Comparison of ENCODE assay signal across 8 mouse cellular contexts in the genomic region with DNA sequence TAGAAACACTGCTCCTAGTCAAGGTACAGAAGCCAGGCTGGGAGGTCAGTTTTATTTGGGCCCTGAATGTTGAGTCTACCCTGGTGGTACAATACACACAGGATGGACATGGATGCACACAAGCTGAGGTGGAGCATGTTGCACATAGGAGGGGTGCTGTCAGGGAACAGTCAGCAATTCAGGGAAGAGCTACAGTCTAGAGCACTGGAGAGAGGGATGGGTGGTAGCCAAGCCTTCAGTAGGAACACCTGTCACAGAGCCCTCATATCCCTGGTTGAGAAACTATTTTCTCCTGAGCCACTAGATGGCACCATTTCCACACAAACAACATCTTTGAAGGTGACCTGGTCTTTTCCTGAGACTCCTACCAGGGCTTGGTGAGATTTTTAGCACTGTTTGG. TPM values are rescaled to one million over a fixed set of nuclear protein-coding genes. Genes with fewer than 3 reads are reported as not detected.
DNase-seq lines count a peak whose midpoint lies in the region; ATAC-seq and TF ChIP-seq lines count a peak whose summit lies in the region.
"Had no signal": no experiment of that assay in that cellular context is flagged by ENCODE, and none has a peak within 500 bp of the region (broad histone marks: within the 10 kb centered on the region; RNA-seq: fewer than 3 reads in every experiment).

No protein-coding gene starts in this region.

- ATAC-seq in midbrain, embryonic 15.5 days (replicated peaks): peak; percentile 70

- TF ChIP-seq CTCF in layer of hippocampus, adult 2 months (conservative IDR thresholded peaks at IDR 0.05): peak; percentile 90

- H3K9me3 ChIP-seq in midbrain, embryonic 15.5 days: no peaks in the 10 kb centered on the region
- H3K9me3 ChIP-seq: heart, embryonic 15.5 days had no signal

- no peak overlapping the region for H3K9ac ChIP-seq in midbrain, embryonic 15.5 days
- H3K9ac ChIP-seq: heart, embryonic 15.5 days had no signal

- no peak overlapping the region for H3K4me3 ChIP-seq in layer of hippocampus, adult 2 months
- H3K4me3 ChIP-seq in midbrain, embryonic 15.5 days: no peak overlapping the region
- H3K4me3 ChIP-seq: heart, embryonic 15.5 days had no signal

- peaks cover 8% of the 10 kb centered on the region for H3K4me1 ChIP-seq in midbrain, embryonic 15.5 days
- H3K4me1 ChIP-seq: heart, embryonic 15.5 days had no signal

- peak; percentile 15 for DNase-seq in urinary bladder, postnatal 25 days (ENCODE audit: low spot score)
- DNase-seq in urinary bladder, postnatal 14 days (ENCODE audit: low spot score): no peak
- DNase-seq in cerebellum, adult 8-10 months: peak; percentile 72
- DNase-seq in frontal cortex, postnatal 10 days (ENCODE audit: low spot score in 2 of 2): peak; percentile 14 to 32
- DNase-seq in layer of hippocampus, adult 2 months (ENCODE audit: low spot score in 2 of 2): peak; percentile 62 to 74
- no peak for DNase-seq in spleen, adult 18-20 months

- no peaks in the 10 kb centered on the region for H3K36me3 ChIP-seq in midbrain, embryonic 15.5 days (replicated peaks)
- H3K36me3 ChIP-seq: heart, embryonic 15.5 days had no signal

- 0 out of 2 replicates have a peak, but pooled peaks cover 7% of the 10 kb centered on the region for H3K27me3 ChIP-seq in midbrain, embryonic 15.5 days (replicated peaks)

- no peak overlapping the region for H3K4me2 ChIP-seq in midbrain, embryonic 15.5 days
- H3K4me2 ChIP-seq: heart, embryonic 15.5 days had no signal

- no peak overlapping the region for H3K27ac ChIP-seq in layer of hippocampus, adult 2 months
- no peak overlapping the region for H3K27ac ChIP-seq in midbrain, embryonic 15.5 days
- H3K27ac ChIP-seq: heart, embryonic 15.5 days had no signal

RNA-seq across cellular contexts. Expression of a gene that starts 13.1 kb away (rescaled TPM):
- total RNA-seq in layer of hippocampus, adult 2 months (2021): not detected
- 0.37 TPM in 1 of 2 replicates, not detected in the other for polyA plus RNA-seq in midbrain, embryonic 15.5 days (2015; fragmentation: Nextera tagmentation; extraction: Ambion mirVana)
- polyA plus RNA-seq: heart, embryonic 15.5 days had no signal

Comparison
In these comparisons a context has a peak if more than half of its experiments do, and no peak if none do; other contexts are left out.
1. DNase-seq: peak in urinary bladder, postnatal 25 days (single experiment), cerebellum, adult 8-10 months (single experiment), frontal cortex, postnatal 10 days (2 of 2) and layer of hippocampus, adult 2 months (2 of 2); none in urinary bladder, postnatal 14 days (single experiment) and spleen, adult 18-20 months (0 of 2).